10 mouse cellular contexts compared by ENCODE assay signal in genomic region chr3:94782936-94783335, GRCm38 (mm10). TPM values are rescaled to one million over a fixed set of nuclear protein-coding genes. Genes with fewer than 3 reads are reported as not detected.
DNase-seq lines count a peak whose midpoint lies in the region; ATAC-seq and TF ChIP-seq lines count a peak whose summit lies in the region.
"Had no signal": no experiment of that assay in that cellular context is flagged by ENCODE, and none has a peak within 500 bp of the region (broad histone marks: within the 10 kb centered on the region; RNA-seq: fewer than 3 reads in every experiment).

No protein-coding gene starts in this region.

- peak overlapping the region; percentile 49 for H3K4me3 ChIP-seq in E14TG2a.4 (replicated peaks; ENCODE audit: low read length)
- H3K4me3 ChIP-seq in intestine, embryonic 16.5 days (ENCODE audit: low read length): peak overlapping the region; percentile 38
- H3K4me3 ChIP-seq in liver, embryonic 16.5 days (ENCODE audit: low read depth, low read length): no peak overlapping the region
- H3K4me3 ChIP-seq: limb, embryonic 13.5 days; midbrain, embryonic 10.5 days had no signal

- peak overlapping the region; percentile 97 for H3K27ac ChIP-seq in intestine, embryonic 16.5 days (ENCODE audit: low read length)
- peak overlapping the region; percentile 68 for H3K27ac ChIP-seq in liver, embryonic 16.5 days (ENCODE audit: low read length)
- H3K27ac ChIP-seq: limb, embryonic 13.5 days; midbrain, embryonic 10.5 days had no signal

- peak; percentile 24 for DNase-seq in kidney, adult 9 months
- no peak for DNase-seq in kidney, postnatal 10 days
- no peak for DNase-seq in ovary, postnatal 14 days (ENCODE audit: low spot score)
- DNase-seq in right cerebral cortex, postnatal 10 days (ENCODE audit: low spot score in 2 of 2): no peak

- peak overlapping the region; percentile 42 for H3K9ac ChIP-seq in intestine, embryonic 16.5 days (ENCODE audit: low read depth, low read length)
- H3K9ac ChIP-seq in liver, embryonic 16.5 days (ENCODE audit: low read depth, low read length): no peak overlapping the region
- H3K9ac ChIP-seq: limb, embryonic 13.5 days had no signal

- 42% methylated on average over 4 of the region's 4 CpGs for WGBS in intestine, embryonic 16.5 days
- 38% methylated on average over 4 of the region's 4 CpGs for WGBS in liver, embryonic 16.5 days (ENCODE audit: insufficient replicate concordance)

- H3K27me3 ChIP-seq in E14TG2a.4 (ENCODE audit: insufficient read depth, low read length): peaks cover 58% of the 10 kb centered on the region
- no peaks in the 10 kb centered on the region for H3K27me3 ChIP-seq in intestine, embryonic 16.5 days (replicated peaks; ENCODE audit: control insufficient read depth, insufficient read depth, low read length)
- H3K27me3 ChIP-seq in liver, embryonic 16.5 days (ENCODE audit: control insufficient read depth, insufficient read depth, low read depth, low read length): peaks cover 26% of the 10 kb centered on the region

- H3K4me1 ChIP-seq in E14TG2a.4 (replicated peaks; ENCODE audit: low read depth, low read length): peaks cover 66% of the 10 kb centered on the region
- peaks cover 15% of the 10 kb centered on the region for H3K4me1 ChIP-seq in intestine, embryonic 16.5 days (ENCODE audit: control insufficient read depth, insufficient read depth, low read length)
- H3K4me1 ChIP-seq in liver, embryonic 16.5 days (ENCODE audit: control insufficient read depth, low read depth, low read length): peaks cover 6% of the 10 kb centered on the region

- no peaks in the 10 kb centered on the region for H3K9me3 ChIP-seq in E14TG2a.4 (ENCODE audit: low read length)
- no peaks in the 10 kb centered on the region for H3K9me3 ChIP-seq in intestine, embryonic 16.5 days (ENCODE audit: control insufficient read depth, low read length)
- no peaks in the 10 kb centered on the region for H3K9me3 ChIP-seq in liver, embryonic 16.5 days (replicated peaks; ENCODE audit: control insufficient read depth, low read length)
- H3K9me3 ChIP-seq: limb, embryonic 13.5 days; midbrain, embryonic 10.5 days had no signal

- peaks cover 12% of the 10 kb centered on the region for H3K36me3 ChIP-seq in E14TG2a.4 (ENCODE audit: insufficient read depth, low read length)
- no peaks in the 10 kb centered on the region for H3K36me3 ChIP-seq in intestine, embryonic 16.5 days (ENCODE audit: control insufficient read depth, insufficient read depth, low read length)
- no peaks in the 10 kb centered on the region for H3K36me3 ChIP-seq in liver, embryonic 16.5 days (ENCODE audit: control insufficient read depth, insufficient read depth)
- H3K36me3 ChIP-seq: limb, embryonic 13.5 days; midbrain, embryonic 10.5 days had no signal

- no peak for TF ChIP-seq CTCF in E14TG2a.4 (conservative IDR thresholded peaks at IDR 0.05; ENCODE audit: low read length)

- peak overlapping the region; percentile 58 for H3K4me2 ChIP-seq in intestine, embryonic 16.5 days (ENCODE audit: low read depth, low read length)
- peak overlapping the region; percentile 30 for H3K4me2 ChIP-seq in liver, embryonic 16.5 days (ENCODE audit: low read depth, low read length)
- H3K4me2 ChIP-seq: limb, embryonic 13.5 days had no signal

- ATAC-seq in intestine, embryonic 16.5 days: peak; percentile 26
- no peak for ATAC-seq in liver, embryonic 16.5 days (ENCODE audit: low read depth)
- ATAC-seq in CD4-positive, CD25-positive, alpha-beta regulatory T cell, adult 4 months: no peak

RNA-seq across cellular contexts. Expression of gene Cgn, which starts 3.4 kb away (rescaled TPM):
- 80.9 and 90.7 TPM in 2 replicates for polyA plus RNA-seq in intestine, embryonic 16.5 days (2015; fragmentation: Nextera tagmentation; extraction: Ambion mirVana)
- 13.0 and 15.6 TPM in 2 replicates for polyA plus RNA-seq in liver, embryonic 16.5 days (2015; fragmentation: Nextera tagmentation; extraction: Ambion mirVana)
- polyA plus RNA-seq in CD4-positive, CD25-positive, alpha-beta regulatory T cell, adult 4 months (2017; shearing (Covaris generic)): under 1 TPM in 1 of 2 experiments, not detected in 1; 0.26 TPM

RNA-seq across cellular contexts. Expression of gene Pogz, which starts 54.4 kb away (rescaled TPM):
- 9.2 and 9.9 TPM in 2 replicates for polyA plus RNA-seq in intestine, embryonic 16.5 days (2015; fragmentation: Nextera tagmentation; extraction: Ambion mirVana)
- polyA plus RNA-seq in liver, embryonic 16.5 days (2015; fragmentation: Nextera tagmentation; extraction: Ambion mirVana): 2.4 and 3.4 TPM in 2 replicates
- 10 to 100 TPM; 21.3 to 22.0 TPM for polyA plus RNA-seq in CD4-positive, CD25-positive, alpha-beta regulatory T cell, adult 4 months (2017; shearing (Covaris generic))

Comparison
In these comparisons a context has a peak if more than half of its experiments do, and no peak if none do; other contexts are left out.
1. RNA of gene Cgn, which starts 3.4 kb away (polyA plus RNA-seq): 80.9 to 90.7 TPM in intestine, embryonic 16.5 days and 13.0 to 15.6 TPM in liver, embryonic 16.5 days; 0.26 TPM in CD4-positive, CD25-positive, alpha-beta regulatory T cell, adult 4 months; every median in the first group is over 10 times any median in the second.